18 mouse cellular contexts compared by ENCODE assay signal in genomic region chr2:69020636-69021310, GRCm38 (mm10).
DNase-seq lines count a peak whose midpoint lies in the region; ATAC-seq and TF ChIP-seq lines count a peak whose summit lies in the region.
"Had no signal": no experiment of that assay in that cellular context is flagged by ENCODE, and none has a peak within 500 bp of the region (broad histone marks: within the 10 kb centered on the region; RNA-seq: fewer than 3 reads in every experiment).

No protein-coding gene starts in this region.

- 84% methylated on average over 4 of the region's 4 CpGs for WGBS in intestine, embryonic 15.5 days
- WGBS in intestine, postnatal 0 days: 85% methylated on average over 4 of the region's 4 CpGs
- 82% methylated on average over 4 of the region's 4 CpGs for WGBS in embryonic facial prominence, embryonic 11.5 days
- 69% methylated on average over 4 of the region's 4 CpGs for WGBS in limb, embryonic 12.5 days

- TF ChIP-seq CTCF in intestine, postnatal 0 days (IDR thresholded peaks at IDR 0.05; ENCODE audit: low read depth): no peak
- no peak for TF ChIP-seq CTCF in brain, embryonic 14.5 days (IDR thresholded peaks at IDR 0.05; ENCODE audit: borderline replicate concordance, extremely low read depth, insufficient read depth, insufficient read length)
- no peak for TF ChIP-seq CTCF in gastrocnemius, adult 2 months (IDR thresholded peaks at IDR 0.05)

- H3K36me3 ChIP-seq in intestine, embryonic 15.5 days: no peaks in the 10 kb centered on the region
- no peaks in the 10 kb centered on the region for H3K36me3 ChIP-seq in intestine, postnatal 0 days (ENCODE audit: control insufficient read depth, insufficient read depth)
- no peaks in the 10 kb centered on the region for H3K36me3 ChIP-seq in embryonic facial prominence, embryonic 11.5 days (replicated peaks; ENCODE audit: control insufficient read depth, insufficient read depth, low read depth, low read length)
- H3K36me3 ChIP-seq in limb, embryonic 12.5 days: no peaks in the 10 kb centered on the region
- H3K36me3 ChIP-seq: heart, embryonic 10.5 days; liver, embryonic 13.5 days had no signal

- no peaks in the 10 kb centered on the region for H3K27me3 ChIP-seq in intestine, embryonic 15.5 days (replicated peaks)
- H3K27me3 ChIP-seq in intestine, postnatal 0 days (replicated peaks; ENCODE audit: control insufficient read depth, insufficient read depth, low read length): no peaks in the 10 kb centered on the region
- no peaks in the 10 kb centered on the region for H3K27me3 ChIP-seq in embryonic facial prominence, embryonic 11.5 days (ENCODE audit: control insufficient read depth, insufficient read depth, low read length)
- H3K27me3 ChIP-seq in limb, embryonic 12.5 days: no peaks in the 10 kb centered on the region
- H3K27me3 ChIP-seq: liver, embryonic 13.5 days had no signal

- no peak overlapping the region for H3K27ac ChIP-seq in intestine, embryonic 15.5 days
- H3K27ac ChIP-seq in intestine, postnatal 0 days (ENCODE audit: low read depth, low read length): no peak overlapping the region
- 0 out of 2 replicates have a peak overlapping the region, but pooled peaks have one; percentile 44 for H3K27ac ChIP-seq in embryonic facial prominence, embryonic 11.5 days (replicated peaks; ENCODE audit: low read depth, low read length)
- peak overlapping the region; percentile 53; the same call in 1 of the 2 replicates for H3K27ac ChIP-seq in limb, embryonic 12.5 days
- H3K27ac ChIP-seq in gastrocnemius, adult 2 months: no peak overlapping the region
- H3K27ac ChIP-seq: liver, embryonic 13.5 days had no signal

- H3K4me2 ChIP-seq in intestine, embryonic 15.5 days (replicated peaks): no peak overlapping the region
- H3K4me2 ChIP-seq in intestine, postnatal 0 days (replicated peaks; ENCODE audit: low read depth): no peak overlapping the region
- no peak overlapping the region for H3K4me2 ChIP-seq in embryonic facial prominence, embryonic 11.5 days (ENCODE audit: low read depth, low read length)
- H3K4me2 ChIP-seq in limb, embryonic 12.5 days: peak overlapping the region; percentile 44; the same call in 1 of the 2 replicates
- H3K4me2 ChIP-seq: liver, embryonic 13.5 days had no signal

- no peak overlapping the region for H3K9ac ChIP-seq in intestine, embryonic 15.5 days
- H3K9ac ChIP-seq in intestine, postnatal 0 days (ENCODE audit: low read depth, low read length): no peak overlapping the region
- no peak overlapping the region for H3K9ac ChIP-seq in embryonic facial prominence, embryonic 11.5 days (replicated peaks; ENCODE audit: low read length)
- no peak overlapping the region for H3K9ac ChIP-seq in limb, embryonic 12.5 days (replicated peaks)
- H3K9ac ChIP-seq: liver, embryonic 13.5 days had no signal

- TF ChIP-seq POLR2A in brain, embryonic 14.5 days (IDR thresholded peaks at IDR 0.05; ENCODE audit: borderline replicate concordance, extremely low read depth, insufficient read depth, insufficient read length, poor library complexity, severe bottlenecking): no peak

- H3K4me3 ChIP-seq in intestine, embryonic 15.5 days (replicated peaks): no peak overlapping the region
- no peak overlapping the region for H3K4me3 ChIP-seq in intestine, postnatal 0 days (ENCODE audit: low read depth, low read length)
- H3K4me3 ChIP-seq in embryonic facial prominence, embryonic 11.5 days (ENCODE audit: low read depth, low read length): no peak overlapping the region
- no peak overlapping the region for H3K4me3 ChIP-seq in limb, embryonic 12.5 days (replicated peaks)
- no peak overlapping the region for H3K4me3 ChIP-seq in gastrocnemius, adult 2 months
- H3K4me3 ChIP-seq: heart, embryonic 10.5 days; liver, embryonic 13.5 days had no signal

- H3K9me3 ChIP-seq in intestine, embryonic 15.5 days: no peaks in the 10 kb centered on the region
- H3K9me3 ChIP-seq in intestine, postnatal 0 days (ENCODE audit: control insufficient read depth): no peaks in the 10 kb centered on the region
- H3K9me3 ChIP-seq in embryonic facial prominence, embryonic 11.5 days (replicated peaks; ENCODE audit: control insufficient read depth, low read length): no peaks in the 10 kb centered on the region
- no peaks in the 10 kb centered on the region for H3K9me3 ChIP-seq in limb, embryonic 12.5 days
- H3K9me3 ChIP-seq: heart, embryonic 10.5 days; liver, embryonic 13.5 days had no signal

- intact Hi-C loops in gastrocnemius, adult 2 months (cut with DNase I): no loop called here

- DNase-seq in brain, embryonic 14.5 days (ENCODE audit: low read depth): peak; percentile 71
- DNase-seq in embryonic facial prominence, embryonic 11.5 days (ENCODE audit: low spot score): peak; percentile 20
- DNase-seq in gastrocnemius, adult 2 months: no peak
- no peak for DNase-seq in cerebellum, postnatal 14 days
- DNase-seq: adrenal gland, postnatal 14 days; cerebellum, postnatal 10 days; gastrocnemius, postnatal 14 days; heart, postnatal 36 days; kidney, adult 18-20 months; kidney, postnatal 25 days; liver, embryonic 13.5 days; right cerebral cortex, postnatal 4 days had no signal

- peak; percentile 40; the same call in 1 of the 2 replicates for ATAC-seq in intestine, embryonic 15.5 days
- no peak for ATAC-seq in intestine, postnatal 0 days
- ATAC-seq in embryonic facial prominence, embryonic 11.5 days (replicated peaks; ENCODE audit: insufficient number of reproducible peaks, low FRiP score, low TSS enrichment, low read depth): no peak
- ATAC-seq in limb, embryonic 12.5 days (ENCODE audit: insufficient number of reproducible peaks, insufficient read depth, low FRiP score, low TSS enrichment, low read depth): peak; percentile 56; the same call in 1 of the 2 replicates
- ATAC-seq: CD4-positive, CD25-positive, alpha-beta regulatory T cell, adult 4 months; lung, postnatal 0 days had no signal

- H3K4me1 ChIP-seq in intestine, embryonic 15.5 days (replicated peaks): 0 out of 2 replicates have a peak, but pooled peaks cover 3% of the 10 kb centered on the region
- no peaks in the 10 kb centered on the region for H3K4me1 ChIP-seq in intestine, postnatal 0 days (replicated peaks; ENCODE audit: control insufficient read depth, insufficient read depth, low read length)
- H3K4me1 ChIP-seq in embryonic facial prominence, embryonic 11.5 days (ENCODE audit: control insufficient read depth, insufficient read depth, low read length): no peaks in the 10 kb centered on the region
- H3K4me1 ChIP-seq in limb, embryonic 12.5 days (replicated peaks): peaks cover 26% of the 10 kb centered on the region

Comparison
In these comparisons a context has a peak if more than half of its experiments do, and no peak if none do; other contexts are left out.
1. ATAC-seq: peak in intestine, embryonic 15.5 days (single experiment) and limb, embryonic 12.5 days (single experiment); none in intestine, postnatal 0 days (single experiment) and embryonic facial prominence, embryonic 11.5 days (single experiment).
2. H3K27ac ChIP-seq: peak in embryonic facial prominence, embryonic 11.5 days (single experiment) and limb, embryonic 12.5 days (single experiment); none in intestine, embryonic 15.5 days (single experiment), intestine, postnatal 0 days (single experiment) and gastrocnemius, adult 2 months (single experiment).
3. DNase-seq: peak in brain, embryonic 14.5 days (single experiment) and embryonic facial prominence, embryonic 11.5 days (single experiment); none in gastrocnemius, adult 2 months (single experiment) and cerebellum, postnatal 14 days (0 of 2).